Mouse (Mus musculus) adrenal gland, adult (tissue): ENCODE results near the gene Lmo4.

Experiments used
- DNase-seq, 2 experiments: peaks; one replicate each; pipeline ENCODE4 v3.0.0; 2022 to 2023; ENCODE audit warnings: low spot score in 1 of 2; ENCODE audit not compliant: inconsistent age in 2 of 2

Lmo4 gene

GRCm38 (mm10) chr3:144204413-144205311 lies at the start of gene Lmo4:
Lmo4 (minus strand) TSS chr3:144205220.
- peak; percentile 88 to 95 for DNase-seq

- no peak for DNase-seq
Measured at GRCm38 (mm10) chr3:144254281-144254680, 49.3 kb upstream of the Lmo4 start.

- DNase-seq = no peak
Measured at GRCm38 (mm10) chr3:144253018-144253417, 48.0 kb upstream of the Lmo4 start.

GRCm38 (mm10) chr3:144252109-144252508 lies 47.1 kb upstream of the Lmo4 start:
- DNase-seq = no peak

GRCm38 (mm10) chr3:144242025-144242673 lies 37.1 kb upstream of the Lmo4 start:
- peak; percentile 57 to 87 for DNase-seq

GRCm38 (mm10) chr3:144241161-144241560 lies 36.1 kb upstream of the Lmo4 start:
- DNase-seq = peak; percentile 16 to 67

- no peak for DNase-seq
Measured at GRCm38 (mm10) chr3:144238482-144238881, 33.5 kb upstream of the Lmo4 start.

- no peak for DNase-seq
Measured at GRCm38 (mm10) chr3:144232347-144233008, 27.5 kb upstream of the Lmo4 start.

GRCm38 (mm10) chr3:144231931-144232330 lies 26.9 kb upstream of the Lmo4 start:
- no peak for DNase-seq

- no peak for DNase-seq
Measured at GRCm38 (mm10) chr3:144231419-144231818, 26.4 kb upstream of the Lmo4 start.

- peak in 1 of 2 experiments; percentile 22 for DNase-seq
Measured at GRCm38 (mm10) chr3:144230016-144230415, 25.0 kb upstream of the Lmo4 start.

- DNase-seq = no peak
Measured at GRCm38 (mm10) chr3:144229312-144229711, 24.3 kb upstream of the Lmo4 start.

- DNase-seq = no peak
Measured at GRCm38 (mm10) chr3:144225456-144226240, 20.6 kb upstream of the Lmo4 start.

- DNase-seq = no peak
Measured at GRCm38 (mm10) chr3:144224594-144224993, 19.6 kb upstream of the Lmo4 start.

- DNase-seq = no peak
Measured at GRCm38 (mm10) chr3:144223377-144224105, 18.5 kb upstream of the Lmo4 start.

GRCm38 (mm10) chr3:144222381-144222780 lies 17.4 kb upstream of the Lmo4 start:
- DNase-seq = no peak

GRCm38 (mm10) chr3:144207498-144207897 lies 2.5 kb upstream of the Lmo4 start:
- DNase-seq = peak; percentile 54 to 86

- no peak for DNase-seq
Measured at GRCm38 (mm10) chr3:144206942-144207341, 1.9 kb upstream of the Lmo4 start.

GRCm38 (mm10) chr3:144206261-144206660 lies 1.2 kb upstream of the Lmo4 start:
- no peak for DNase-seq
